Mouse (Mus musculus) cerebellum, adult 2 months (tissue): ENCODE data around the gene Mmp19. TPM values are rescaled to one million over a fixed set of nuclear protein-coding genes. Genes with fewer than 3 reads are reported as not detected.
A peak's percentile ranks its signal among the peaks of the same experiment; 100 is the strongest.

Experiments used
- DNase-seq, 2 experiments: peaks; one replicate each; pipeline ENCODE4 v3.0.0; 2021
- H3K27ac ChIP-seq: fragments of 200-500 bp; 2 replicates; pipeline ENCODE4 v1.5.1; 2012; ENCODE audit warnings: low read length, control low read depth, inconsistent platforms; ENCODE audit not compliant: insufficient read depth
- H3K27me3 ChIP-seq: fragments of 200-500 bp; 2 replicates; pipeline ENCODE4 v1.6.1; 2012; ENCODE audit warnings: inconsistent platforms, mild to moderate bottlenecking, low read length, moderate library complexity; ENCODE audit not compliant: control insufficient read depth, insufficient read depth
- H3K4me1 ChIP-seq: fragments of 200-500 bp; 2 replicates; pipeline ENCODE4 v1.6.1; 2011; ENCODE audit warnings: low read length; ENCODE audit not compliant: control insufficient read depth, insufficient read depth
- H3K4me3 ChIP-seq: fragments of 200-500 bp; replicated peaks from 2 replicates; pipeline ENCODE3; 2011; ENCODE audit warnings: mild to moderate bottlenecking, low read depth, low read length, control low read depth; ENCODE audit not compliant: insufficient read depth
- CTCF ChIP-seq: fragments of 200-500 bp; IDR thresholded peaks from 2 replicates; pipeline ENCODE4 v1.5.1; 2011; ENCODE audit warnings: low read depth, mild to moderate bottlenecking, control low read depth, low read length, moderate library complexity, borderline replicate concordance; ENCODE audit not compliant: insufficient read depth
- POLR2A ChIP-seq: fragments of 200-500 bp; IDR thresholded peaks from 2 replicates; pipeline ENCODE4 v1.6.1; 2011; ENCODE audit warnings: low read length, control low read depth, borderline replicate concordance; ENCODE audit not compliant: insufficient read depth
- WGBS: fragments of 180-500 bp; shearing (Covaris S2); methylation state at CpG from one replicate; pipeline ENCODE4 v1.1.7; 2018; 5-methylcytosine and 5-hydroxymethylcytosine counted together
- polyA plus RNA-seq: library from polyadenylated mRNA; depleted of rRNA; stranded (reverse); fragments of >200 nt; gene quantifications from 2 replicates; pipeline ENCODE4 v1.2.3, GENCODE M21; 2012

Mmp19 gene
- polyA plus RNA-seq, 1 experiment = 0.61 TPM

DNA sequence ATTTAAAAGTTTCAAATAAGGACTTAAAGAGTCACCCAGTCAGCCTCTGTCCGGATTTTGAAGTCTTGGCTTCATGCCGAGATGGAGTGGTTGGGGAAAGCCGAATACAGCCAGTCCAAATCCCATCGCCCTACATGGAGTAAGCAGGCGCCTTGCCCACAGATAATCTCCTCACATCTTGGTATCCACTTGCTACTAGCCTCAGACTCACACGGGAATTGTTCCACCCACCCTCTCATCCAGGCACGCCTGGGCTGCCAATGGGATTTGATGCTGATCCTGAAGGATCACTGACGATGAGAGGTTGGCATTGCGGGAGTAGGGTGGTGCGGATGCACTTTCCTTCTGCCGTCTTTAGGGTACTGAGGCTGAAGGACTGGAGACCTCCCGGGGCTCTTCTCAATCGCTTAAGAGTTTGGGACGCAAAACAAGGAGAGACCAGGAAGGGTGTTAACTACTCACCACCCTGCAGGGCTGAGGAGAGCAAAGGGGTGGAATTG is 13.1 kb downstream of the Mmp19 start, which contains the start of gene Dnajc14:
Dnajc14 (plus strand) TSS at position 292 of the 500 bp plus-strand sequence.
- Histone ChIP-seq H3K4me3 (peak within 1 kb of the TSS; percentile 91), H3K27ac (peak within 1 kb of the TSS; percentile 93), H3K27me3 (no peaks in the 10 kb centered on the region), H3K4me1 (peaks cover 13% of the 10 kb centered on the region)
- under 1% methylated on average over 14 of the region's 14 CpGs for WGBS
- DNase-seq = peak; percentile 77
- TF ChIP-seq CTCF (no peak), POLR2A (peak; percentile 39; the same call in 1 of the 2 replicates)

DNA sequence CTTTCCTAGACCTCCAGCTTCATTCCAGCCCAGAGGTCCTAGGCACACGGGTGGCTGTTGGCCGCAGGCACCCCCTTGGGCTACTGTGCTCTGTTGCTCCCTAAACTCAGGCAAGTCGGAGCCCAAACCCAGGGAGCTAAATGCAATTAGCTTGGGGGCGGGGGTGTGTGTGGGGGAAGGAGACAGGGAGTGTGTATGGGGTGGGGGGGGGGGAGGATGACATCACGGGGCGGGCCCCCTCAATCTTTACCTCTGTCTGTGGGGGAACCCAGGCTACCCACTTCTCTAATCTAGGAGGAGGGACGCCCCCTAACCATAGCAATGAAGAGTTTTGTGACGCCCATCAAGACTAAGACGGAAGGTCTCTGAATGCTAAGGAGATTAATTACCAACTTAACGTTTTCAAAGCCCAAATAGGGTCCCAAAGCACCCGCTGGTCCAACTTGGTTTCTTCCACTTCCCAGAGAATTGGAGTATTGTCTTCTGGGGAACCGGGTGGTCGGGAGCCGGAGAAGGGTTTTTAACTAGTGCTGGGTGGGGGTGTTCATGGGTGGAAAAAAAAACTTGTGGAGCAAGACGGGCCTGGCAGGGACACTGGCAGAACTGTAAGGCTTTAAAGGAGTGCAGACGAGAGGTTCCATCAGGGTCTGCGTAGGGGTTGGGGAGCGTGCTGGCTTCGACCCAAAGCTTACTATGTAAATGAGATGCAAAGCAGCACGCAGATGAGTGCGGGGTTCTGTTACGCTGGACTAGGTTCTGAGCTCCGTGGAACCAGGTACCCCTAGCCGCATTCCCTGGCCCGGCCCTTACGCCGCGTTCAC is 13.8 kb downstream of the Mmp19 start, which contains the start of gene Tmem198b:
Tmem198b (minus strand) TSS at position 100 of the 821 bp plus-strand sequence.
- H3K27ac ChIP-seq = peak within 1 kb of the TSS; percentile 93
- TF ChIP-seq CTCF (no peak), POLR2A (peak; percentile 31; the same call in 1 of the 2 replicates)
- peak within 1 kb of the TSS; percentile 91 for H3K4me3 ChIP-seq
- WGBS = under 1% methylated on average over 28 of the region's 28 CpGs
- no peaks in the 10 kb centered on the region for H3K27me3 ChIP-seq
- H3K4me1 ChIP-seq = peaks cover 13% of the 10 kb centered on the region
- peak; percentile 67 to 73 for DNase-seq

DNA sequence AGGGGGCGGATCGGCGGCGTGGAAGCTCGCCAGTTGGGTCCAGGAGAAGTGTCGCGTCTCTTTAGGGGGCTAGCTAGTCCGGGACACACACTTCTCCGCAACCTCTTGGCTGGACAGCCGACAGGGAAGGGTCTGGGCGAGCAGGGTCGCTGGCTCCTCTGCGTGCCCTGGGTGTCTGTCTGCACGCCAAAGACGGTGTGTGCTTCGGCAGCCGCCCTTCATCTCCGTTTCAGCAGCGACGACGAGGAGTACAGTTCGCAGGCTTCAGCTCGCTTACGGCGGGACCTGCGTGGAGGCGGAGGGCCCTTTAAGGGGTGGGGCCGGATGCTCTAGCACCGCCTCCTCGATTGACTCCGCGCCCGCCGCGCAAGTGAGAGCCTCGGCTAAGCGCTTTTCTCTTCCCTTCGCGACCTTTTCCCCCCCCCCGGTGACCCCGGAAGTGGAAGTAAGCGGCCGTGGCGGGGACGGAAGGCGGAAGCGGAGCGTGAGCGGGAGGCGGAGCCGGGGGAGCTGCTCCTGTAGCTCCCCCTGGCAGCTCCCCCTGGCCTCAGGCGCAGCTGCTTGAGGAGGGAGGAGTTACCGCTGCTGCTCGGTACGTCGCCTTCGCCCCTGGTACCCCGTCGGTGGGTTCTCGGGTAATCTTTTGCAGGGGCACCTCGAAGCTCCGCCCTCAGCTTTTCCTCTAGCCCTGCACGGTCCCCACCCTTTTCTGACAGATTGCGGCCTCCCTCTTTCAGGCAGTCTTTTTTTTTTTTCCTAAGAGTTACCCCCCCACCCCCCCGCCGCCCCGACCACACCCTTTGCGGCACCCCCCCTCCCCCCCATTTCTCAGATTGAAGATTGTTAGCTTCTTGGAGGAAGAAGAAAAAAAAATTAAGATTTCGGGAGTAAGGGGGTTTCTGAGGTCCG is 14.6 kb downstream of the Mmp19 start:
- Histone ChIP-seq H3K4me3 (peak overlapping the region; percentile 91), H3K27ac (peak overlapping the region; percentile 93), H3K4me1 (peaks cover 13% of the 10 kb centered on the region), H3K27me3 (no peaks in the 10 kb centered on the region)
- TF ChIP-seq CTCF = no peak
- peak; percentile 79; the same call in 1 of the 2 replicates for TF ChIP-seq POLR2A
- DNase-seq = peak; percentile 94 to 96
- WGBS = under 1% methylated on average over 69 of the region's 70 CpGs

DNA sequence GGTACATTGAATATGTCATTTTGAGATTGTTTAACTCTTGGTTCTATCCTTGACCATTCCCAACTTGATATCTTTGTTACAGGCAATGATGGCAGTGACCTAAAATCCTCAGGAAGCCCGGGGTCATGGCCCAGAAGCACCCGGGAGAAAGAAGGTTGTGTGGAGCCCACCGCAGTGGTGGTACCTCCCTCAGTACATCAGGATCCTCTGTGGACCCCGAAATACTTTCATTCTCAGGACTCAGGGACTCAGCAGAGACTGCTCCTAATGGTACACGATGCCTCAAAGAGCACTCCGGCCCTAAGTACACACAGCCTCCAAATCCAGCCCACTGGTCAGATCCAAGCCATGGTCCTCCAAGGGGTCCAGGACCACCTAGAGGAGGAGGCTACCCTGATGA is 15.4 kb downstream of the Mmp19 start:
- WGBS = 44% methylated on average over 6 of the region's 6 CpGs
- peaks cover 13% of the 10 kb centered on the region for H3K4me1 ChIP-seq
- DNase-seq = peak in 1 of 2 experiments; percentile 14
- TF ChIP-seq CTCF (no peak), POLR2A (no peak)
- no peaks in the 10 kb centered on the region for H3K27me3 ChIP-seq
- peak overlapping the region; percentile 56 for H3K4me3 ChIP-seq
- H3K27ac ChIP-seq = no peak overlapping the region

DNA sequence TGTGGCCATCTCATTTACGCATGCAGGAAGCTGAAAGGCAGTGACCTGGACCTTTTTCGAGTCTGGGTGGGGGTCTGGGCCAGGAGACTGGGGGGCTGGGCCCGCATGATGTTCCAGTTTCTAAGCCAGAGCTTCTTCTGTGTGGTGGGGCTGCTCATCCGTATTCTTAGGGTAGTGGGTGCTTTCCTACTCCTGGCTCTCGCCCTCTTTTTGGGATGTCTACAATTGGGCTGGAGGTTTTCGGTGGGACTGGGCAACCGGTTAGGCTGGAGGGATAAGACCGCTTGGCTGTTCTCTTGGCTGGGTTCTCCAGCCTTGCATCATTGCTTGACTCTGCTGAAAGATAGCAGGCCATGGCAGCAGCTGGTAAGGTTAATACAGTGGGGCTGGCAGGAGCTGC is 16.3 kb downstream of the Mmp19 start:
- no peaks in the 10 kb centered on the region for H3K27me3 ChIP-seq
- TF ChIP-seq POLR2A (no peak), CTCF (no peak)
- H3K4me3 ChIP-seq = no peak overlapping the region
- no peak for DNase-seq
- H3K27ac ChIP-seq = no peak overlapping the region
- WGBS = 73% methylated on average over 8 of the region's 8 CpGs
- peaks cover 13% of the 10 kb centered on the region for H3K4me1 ChIP-seq

DNA sequence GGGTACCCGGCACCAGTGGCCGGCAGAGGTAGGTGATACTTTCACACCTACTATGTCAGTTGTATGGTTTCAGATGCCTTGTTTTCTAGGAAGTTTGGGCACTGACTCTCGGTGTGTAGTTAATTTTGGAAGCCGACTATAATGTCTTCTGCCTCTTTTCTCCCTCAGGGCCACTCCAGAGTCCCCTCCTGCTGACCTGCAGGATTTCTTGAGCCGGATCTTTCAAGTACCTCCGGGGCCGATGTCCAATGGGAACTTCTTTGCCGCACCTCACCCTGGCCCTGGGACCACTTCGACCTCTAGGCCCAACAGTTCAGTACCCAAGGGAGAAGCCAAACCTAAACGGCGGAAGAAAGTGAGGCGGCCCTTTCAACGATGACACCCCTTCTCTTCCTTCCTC is 26.3 kb downstream of the Mmp19 start, which contains the start of gene Sarnp:
Sarnp (plus strand) TSS at position 301 of the 400 bp plus-strand sequence.
- no peak for TF ChIP-seq CTCF
- TF ChIP-seq POLR2A = no peak
- no peak within 1 kb of the TSS for H3K27ac ChIP-seq
- no peak within 1 kb of the TSS for H3K4me3 ChIP-seq
- 91% methylated on average over 13 of the region's 13 CpGs for WGBS
- H3K4me1 ChIP-seq = 0 out of 2 replicates have a peak, but pooled peaks cover 2% of the 10 kb centered on the region
- DNase-seq = no peak
- no peaks in the 10 kb centered on the region for H3K27me3 ChIP-seq

DNA sequence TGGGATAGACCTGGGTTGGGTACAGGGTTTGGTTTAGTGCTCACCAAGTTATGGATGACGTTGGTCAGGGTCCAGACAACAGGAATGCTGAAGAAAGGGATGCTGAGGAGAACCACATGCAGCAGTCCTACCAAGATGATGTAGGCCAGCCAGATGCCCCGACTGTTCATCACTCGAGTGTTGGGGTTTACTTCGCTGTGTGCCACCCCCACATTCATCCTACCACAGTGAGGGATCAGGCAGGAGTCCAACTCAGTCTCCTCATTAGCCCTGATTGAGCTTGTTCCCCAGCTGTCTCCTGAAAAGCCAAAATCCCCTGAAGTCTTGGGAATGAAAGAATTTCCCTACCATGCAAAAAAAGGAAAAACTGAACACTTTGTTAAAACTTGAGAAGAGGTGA is 29.5 kb downstream of the Mmp19 start:
- 72% methylated on average over 4 of the region's 4 CpGs for WGBS
- Histone ChIP-seq H3K4me1 (no peaks in the 10 kb centered on the region), H3K4me3 (no peak overlapping the region), H3K27ac (no peak overlapping the region), H3K27me3 (no peaks in the 10 kb centered on the region)
- no peak for TF ChIP-seq POLR2A
- TF ChIP-seq CTCF = no peak
- DNase-seq = no peak
